Mouse (Mus musculus) fibroblast of lung, adult 2 months (primary cell): Measurements from ENCODE around the gene Rab11fip4.

Experiments used
- DNase-seq: peaks from one replicate; pipeline ENCODE4 v3.0.0-alpha.2; 2011; ENCODE audit warnings: low read depth

Gene Rab11fip4

GRCm38 (mm10) chr11:79738725-79739558, 147.9 kb downstream of the Rab11fip4 start:
- DNase-seq: peak; percentile 91

- DNase-seq: no peak
These were observed 149.9 kb downstream of the Rab11fip4 start for GRCm38 (mm10) chr11:79740740-79741512.

GRCm38 (mm10) chr11:79746552-79747102, 155.6 kb downstream of the Rab11fip4 start:
- DNase-seq: no peak
